Mouse (Mus musculus) brain, embryonic 14.5 days (tissue): ENCODE results near the gene St8sia4. TPM values are rescaled to one million over a fixed set of nuclear protein-coding genes. Genes with fewer than 3 reads are reported as not detected.
A peak's percentile ranks its signal among the peaks of the same experiment; 100 is the strongest.

Source experiments
- DNase-seq: peaks from one replicate; pipeline ENCODE4 v3.0.0-alpha.2; 2011; ENCODE audit warnings: low read depth
- CTCF ChIP-seq: fragments of 200-500 bp; IDR thresholded peaks from 2 replicates; pipeline ENCODE4 v1.5.1; 2012; ENCODE audit warnings: inconsistent platforms, mild to moderate bottlenecking, moderate library complexity, borderline replicate concordance; ENCODE audit not compliant: insufficient read depth, insufficient read length; ENCODE audit errors: extremely low read depth
- POLR2A ChIP-seq: fragments of 200-500 bp; IDR thresholded peaks from 2 replicates; pipeline ENCODE4 v1.6.1; 2012; ENCODE audit warnings: mild to moderate bottlenecking, inconsistent platforms, borderline replicate concordance; ENCODE audit not compliant: poor library complexity, insufficient read depth, insufficient read length, severe bottlenecking; ENCODE audit errors: extremely low read depth
- polyA plus RNA-seq: library from polyadenylated mRNA; depleted of rRNA; stranded (reverse); fragments of >200 nt; gene quantifications from 2 replicates; pipeline ENCODE4 v1.2.3, GENCODE M21; 2012; rRNA removed

Gene St8sia4
- polyA plus RNA-seq = 13.7 and 22.2 TPM in 2 replicates

GRCm38 (mm10) chr1:95667435-95668252 is at the start of gene St8sia4:
St8sia4 (minus strand) TSS chr1:95667571.
- peak; percentile 98 for DNase-seq
- TF ChIP-seq CTCF (no peak), POLR2A (peak; percentile 55; the same call in 1 of the 2 replicates)

- DNase-seq = no peak
Measured at GRCm38 (mm10) chr1:95709181-95709580, 41.8 kb upstream of the St8sia4 start.

GRCm38 (mm10) chr1:95699903-95700302 is 32.5 kb upstream of the St8sia4 start:
- TF ChIP-seq POLR2A (no peak), CTCF (no peak)
- no peak for DNase-seq

More at GRCm38 (mm10) chr1:95709181-95709580, 41.8 kb upstream of the St8sia4 start:
- TF ChIP-seq POLR2A (no peak), CTCF (no peak)

- DNase-seq = no peak
- TF ChIP-seq POLR2A = no peak
Measured at GRCm38 (mm10) chr1:95674052-95674451, 6.7 kb upstream of the St8sia4 start.

- peak; percentile 64 for DNase-seq
- no peak for TF ChIP-seq CTCF
Measured at GRCm38 (mm10) chr1:95668253-95668805, 958 bp upstream of the St8sia4 start.

GRCm38 (mm10) chr1:95666541-95667320 is 640 bp downstream of the St8sia4 start:
- TF ChIP-seq CTCF (no peak), POLR2A (no peak)

GRCm38 (mm10) chr1:95665951-95666484 is 1.4 kb downstream of the St8sia4 start:
- DNase-seq = peak; percentile 76
- TF ChIP-seq POLR2A (no peak), CTCF (no peak)

More at GRCm38 (mm10) chr1:95666541-95667320, 640 bp downstream of the St8sia4 start:
- DNase-seq = peak; percentile 59

GRCm38 (mm10) chr1:95664969-95665702 is 2.2 kb downstream of the St8sia4 start:
- TF ChIP-seq POLR2A (peak; percentile 13; the same call in 1 of the 2 replicates), CTCF (no peak)

GRCm38 (mm10) chr1:95664321-95664825 is 3.0 kb downstream of the St8sia4 start:
- TF ChIP-seq POLR2A (no peak), CTCF (no peak; the same call in 1 of the 2 replicates)
- DNase-seq = peak; percentile 67

More at GRCm38 (mm10) chr1:95664969-95665702, 2.2 kb downstream of the St8sia4 start:
- peak; percentile 81 for DNase-seq

GRCm38 (mm10) chr1:95657051-95657668 is 10.2 kb downstream of the St8sia4 start:
- TF ChIP-seq CTCF = no peak
- TF ChIP-seq POLR2A = no peak
- DNase-seq = no peak

GRCm38 (mm10) chr1:95655564-95655963 is 11.8 kb downstream of the St8sia4 start:
- no peak for TF ChIP-seq POLR2A
- no peak for TF ChIP-seq CTCF
- no peak for DNase-seq
